Comparison of ENCODE assay signal across 11 mouse cellular contexts in the genomic region with DNA sequence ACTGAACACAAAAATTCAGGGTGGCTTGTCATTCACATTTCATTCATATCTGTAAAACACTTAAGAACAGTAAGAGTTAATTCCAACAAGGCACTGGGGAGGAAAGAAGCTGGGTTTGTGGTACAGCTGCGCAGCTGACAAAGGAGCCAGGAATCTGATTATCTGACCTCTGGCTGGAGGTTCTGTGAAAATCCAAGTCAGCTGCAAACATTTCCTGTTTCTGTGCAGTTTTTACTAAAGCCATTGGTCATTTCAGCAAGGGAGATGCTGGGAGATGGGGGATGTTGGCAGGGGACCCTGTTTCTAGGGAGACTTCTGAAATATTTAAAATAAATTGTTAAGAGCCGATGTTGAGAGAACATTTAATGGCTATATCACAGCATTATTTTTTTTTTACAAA.
DNase-seq lines count a peak whose midpoint lies in the region; ATAC-seq and TF ChIP-seq lines count a peak whose summit lies in the region.
"Had no signal": no experiment of that assay in that cellular context is flagged by ENCODE, and none has a peak within 500 bp of the region (broad histone marks: within the 10 kb centered on the region; RNA-seq: fewer than 3 reads in every experiment).

No protein-coding gene starts in this region.

- WGBS in heart, postnatal 0 days = 36% methylated on average over 2 of the region's 2 CpGs

- H3K4me2 ChIP-seq in heart, postnatal 0 days (ENCODE audit: low read depth, low read length) = no peak overlapping the region
- H3K4me2 ChIP-seq: midbrain, embryonic 12.5 days had no signal

- no peaks in the 10 kb centered on the region for H3K36me3 ChIP-seq in heart, postnatal 0 days (replicated peaks; ENCODE audit: control insufficient read depth, insufficient read depth, low read length)
- H3K36me3 ChIP-seq: midbrain, embryonic 12.5 days had no signal

- TF ChIP-seq CTCF in heart, postnatal 0 days (IDR thresholded peaks at IDR 0.05; ENCODE audit: low read depth) = no peak

- TF ChIP-seq EP300 in heart, postnatal 0 days (IDR thresholded peaks at IDR 0.05; ENCODE audit: low read depth) = no peak

- H3K9me3 ChIP-seq in heart, postnatal 0 days (replicated peaks; ENCODE audit: control insufficient read depth, low read length) = no peaks in the 10 kb centered on the region
- H3K9me3 ChIP-seq: midbrain, embryonic 12.5 days had no signal

- H3K4me1 ChIP-seq in heart, postnatal 0 days (ENCODE audit: control insufficient read depth, insufficient read depth) = no peaks in the 10 kb centered on the region

- H3K27ac ChIP-seq in heart, postnatal 0 days (ENCODE audit: low read depth) = no peak overlapping the region

- H3K4me3 ChIP-seq in heart, postnatal 0 days (ENCODE audit: low read depth, low read length) = no peak overlapping the region
- H3K4me3 ChIP-seq: midbrain, embryonic 12.5 days had no signal

- no peak overlapping the region for H3K9ac ChIP-seq in heart, postnatal 0 days (replicated peaks; ENCODE audit: low read depth, low read length)
- H3K9ac ChIP-seq: midbrain, embryonic 12.5 days had no signal

- no peak for ATAC-seq in heart, postnatal 0 days (ENCODE audit: insufficient read depth, low read depth)
- no peak for ATAC-seq in frontal cortex, adult (ENCODE audit: low TSS enrichment)

- DNase-seq in gastrocnemius, postnatal 25 days = peak; percentile 9
- no peak for DNase-seq in gastrocnemius, adult 18-20 months (ENCODE audit: low spot score)
- DNase-seq in 3T3-L1 (ENCODE audit: low read depth, low spot score) = peak; percentile 75
- DNase-seq in heart, postnatal 0 days (ENCODE audit: low spot score) = peak; percentile 22
- DNase-seq in lung, postnatal 25 days (ENCODE audit: low spot score) = peak; percentile 8
- no peak for DNase-seq in adrenal gland, postnatal 25 days
- no peak for DNase-seq in spleen, postnatal 36 days (ENCODE audit: low spot score in 2 of 2)
- DNase-seq: adrenal gland, postnatal 14 days had no signal

- no peaks in the 10 kb centered on the region for H3K27me3 ChIP-seq in heart, postnatal 0 days (ENCODE audit: control insufficient read depth, insufficient read depth, low read length)
- H3K27me3 ChIP-seq: CH12.LX; midbrain, embryonic 12.5 days had no signal

Comparison
In these comparisons a context has a peak if more than half of its experiments do, and no peak if none do; other contexts are left out.
1. DNase-seq: peak in gastrocnemius, postnatal 25 days (single experiment), 3T3-L1 (single experiment), heart, postnatal 0 days (single experiment) and lung, postnatal 25 days (single experiment); none in gastrocnemius, adult 18-20 months (single experiment), adrenal gland, postnatal 25 days (single experiment) and spleen, postnatal 36 days (0 of 2).